Mouse (Mus musculus): ENCODE measurements around the gene Qtrt2. TPM values are rescaled to one million over a fixed set of nuclear protein-coding genes. Genes with fewer than 3 reads are reported as not detected.

Qtrt2 gene
- 39.0 and 51.1 TPM in 2 replicates for polyA plus RNA-seq (2012; rRNA removed)

DNA sequence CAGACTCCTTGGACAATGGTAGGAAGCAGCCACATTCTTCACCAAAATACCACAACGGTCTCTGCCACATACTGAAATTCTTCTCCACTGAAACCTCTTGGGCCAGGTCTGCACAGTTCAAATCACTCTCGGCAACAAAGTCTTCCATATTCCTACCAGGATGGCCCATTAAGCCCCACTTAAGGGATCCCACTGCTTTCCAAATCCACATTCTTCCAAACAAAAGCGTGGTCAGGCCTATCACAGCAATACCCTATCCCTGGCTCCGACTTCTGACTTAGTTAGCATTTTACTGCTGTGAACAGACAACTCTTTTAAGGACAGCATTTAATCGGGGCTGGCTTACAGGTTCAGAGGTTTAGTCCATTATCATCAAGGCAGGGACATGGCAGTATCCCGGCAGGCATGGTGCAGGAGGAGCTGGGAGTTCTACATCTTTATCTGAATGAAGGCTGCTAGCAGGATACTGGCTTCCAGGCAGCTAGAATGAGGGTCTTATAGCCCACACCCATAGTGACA, at the start of gene Qtrt2:
Gene Qtrt2, minus strand, starts transcription at position 469 of the 519 bp plus-strand sequence.
- no peak for DNase-seq (ENCODE audit: low read depth)
- TF ChIP-seq CTCF (IDR thresholded peaks at IDR 0.05; ENCODE audit: borderline replicate concordance, extremely low read depth, insufficient read depth, insufficient read length) (no peak), POLR2A (IDR thresholded peaks at IDR 0.05; ENCODE audit: borderline replicate concordance, extremely low read depth, insufficient read depth, insufficient read length, poor library complexity, severe bottlenecking) (no peak)

DNA sequence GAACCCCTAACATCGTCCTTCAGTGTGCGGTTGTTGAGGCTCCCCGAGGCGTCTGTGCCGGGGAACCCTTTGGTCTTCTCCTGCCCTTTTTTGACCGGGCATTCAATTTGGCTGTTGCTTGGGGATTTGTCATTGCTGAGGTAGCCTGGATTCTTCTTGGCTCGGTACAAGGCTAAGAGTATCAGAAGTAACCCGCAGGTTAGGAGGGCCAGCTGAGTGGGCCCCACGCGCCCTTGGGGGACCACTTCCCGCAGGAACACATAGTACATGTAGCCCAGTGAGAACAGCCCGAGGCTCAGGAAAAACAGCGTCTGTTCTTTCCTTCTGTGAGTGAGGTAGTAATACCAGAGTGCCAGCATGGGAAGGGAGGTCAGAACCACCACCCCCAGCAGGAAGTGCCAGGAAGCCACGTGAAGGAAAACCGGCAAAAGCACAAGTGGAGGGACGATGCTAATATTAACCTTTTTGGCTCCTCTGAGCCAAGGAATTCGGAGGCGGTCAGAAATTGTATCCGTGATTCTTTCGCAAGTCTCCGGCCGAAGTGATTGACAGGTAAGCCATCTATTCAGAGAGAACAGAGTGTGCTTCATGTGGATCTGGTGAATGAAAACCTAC, 47.1 kb upstream of the Qtrt2 start:
- no peak for TF ChIP-seq CTCF (IDR thresholded peaks at IDR 0.05; ENCODE audit: borderline replicate concordance, extremely low read depth, insufficient read depth, insufficient read length)
- no peak for TF ChIP-seq POLR2A (IDR thresholded peaks at IDR 0.05; ENCODE audit: borderline replicate concordance, extremely low read depth, insufficient read depth, insufficient read length, poor library complexity, severe bottlenecking)
- no peak for DNase-seq (ENCODE audit: low read depth)

DNA sequence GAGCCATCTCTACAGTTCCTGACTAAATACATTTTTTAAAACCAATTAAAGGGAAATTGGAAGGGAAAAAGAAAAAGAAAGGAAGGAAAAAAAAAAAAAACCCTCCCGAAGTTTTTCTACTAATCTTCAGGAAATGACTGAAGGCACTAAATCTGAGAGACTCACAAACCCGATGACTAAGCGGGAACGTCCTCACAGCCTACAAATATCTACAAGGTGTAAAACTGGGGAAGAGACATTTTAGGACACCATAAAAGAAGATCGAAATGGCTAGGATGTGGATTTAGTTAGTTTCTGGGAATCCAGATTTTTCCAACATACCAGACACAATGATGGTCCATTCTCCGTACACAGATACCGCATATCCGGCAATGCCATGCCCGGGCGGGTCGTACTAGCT, 46.5 kb upstream of the Qtrt2 start:
- TF ChIP-seq CTCF (IDR thresholded peaks at IDR 0.05; ENCODE audit: borderline replicate concordance, extremely low read depth, insufficient read depth, insufficient read length): no peak
- no peak for TF ChIP-seq POLR2A (IDR thresholded peaks at IDR 0.05; ENCODE audit: borderline replicate concordance, extremely low read depth, insufficient read depth, insufficient read length, poor library complexity, severe bottlenecking)
- DNase-seq (ENCODE audit: low read depth): no peak

- TF ChIP-seq CTCF (IDR thresholded peaks at IDR 0.05; ENCODE audit: borderline replicate concordance, extremely low read depth, insufficient read depth, insufficient read length): no peak
- no peak for TF ChIP-seq POLR2A (IDR thresholded peaks at IDR 0.05; ENCODE audit: borderline replicate concordance, extremely low read depth, insufficient read depth, insufficient read length, poor library complexity, severe bottlenecking)
- no peak for DNase-seq (ENCODE audit: low read depth)
These were observed 45.8 kb upstream of the Qtrt2 start for GRCm38 (mm10) chr16:43972391-43972790.

- DNase-seq (ENCODE audit: low read depth): no peak
- TF ChIP-seq POLR2A (IDR thresholded peaks at IDR 0.05; ENCODE audit: borderline replicate concordance, extremely low read depth, insufficient read depth, insufficient read length, poor library complexity, severe bottlenecking): no peak
- TF ChIP-seq CTCF (IDR thresholded peaks at IDR 0.05; ENCODE audit: borderline replicate concordance, extremely low read depth, insufficient read depth, insufficient read length): no peak
These were observed 45.1 kb upstream of the Qtrt2 start for GRCm38 (mm10) chr16:43971741-43972140.

- DNase-seq (ENCODE audit: low read depth): no peak
- no peak for TF ChIP-seq POLR2A (IDR thresholded peaks at IDR 0.05; ENCODE audit: borderline replicate concordance, extremely low read depth, insufficient read depth, insufficient read length, poor library complexity, severe bottlenecking)
- TF ChIP-seq CTCF (IDR thresholded peaks at IDR 0.05; ENCODE audit: borderline replicate concordance, extremely low read depth, insufficient read depth, insufficient read length): no peak
These were observed 44.6 kb upstream of the Qtrt2 start for GRCm38 (mm10) chr16:43971189-43971588.

GRCm38 (mm10) chr16:43970426-43970825, 43.8 kb upstream of the Qtrt2 start:
- no peak for TF ChIP-seq POLR2A (IDR thresholded peaks at IDR 0.05; ENCODE audit: borderline replicate concordance, extremely low read depth, insufficient read depth, insufficient read length, poor library complexity, severe bottlenecking)
- TF ChIP-seq CTCF (IDR thresholded peaks at IDR 0.05; ENCODE audit: borderline replicate concordance, extremely low read depth, insufficient read depth, insufficient read length): no peak
- DNase-seq (ENCODE audit: low read depth): no peak

DNA sequence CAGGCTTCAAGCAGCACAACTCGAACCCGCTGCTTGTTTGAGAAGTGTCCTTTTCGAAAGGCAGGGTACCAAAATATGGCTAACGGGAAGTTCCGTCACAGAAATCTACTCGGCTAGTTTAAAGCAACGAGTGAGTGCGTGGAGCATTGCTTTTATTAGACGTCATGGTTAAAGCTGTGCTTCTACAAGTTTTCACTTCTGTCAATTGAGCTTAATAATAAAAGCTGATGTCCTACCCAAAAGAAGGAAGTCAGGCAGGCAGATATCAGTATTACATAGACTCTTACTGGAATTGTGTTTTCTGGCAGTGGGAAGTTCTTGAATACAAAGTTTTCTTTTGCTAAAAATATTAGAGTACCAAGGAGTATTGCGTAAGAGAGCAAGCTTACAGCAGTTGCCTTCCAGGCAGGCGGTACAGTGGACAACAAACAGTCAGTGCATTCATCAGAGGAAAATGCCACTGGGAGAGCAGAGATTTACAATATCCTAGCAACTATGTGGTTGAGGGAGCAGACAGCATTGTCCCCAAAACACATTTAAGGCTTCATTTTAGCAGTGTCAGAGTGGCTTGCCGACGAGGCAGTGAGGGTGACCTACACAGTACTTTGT, 39.3 kb upstream of the Qtrt2 start:
- DNase-seq (ENCODE audit: low read depth): peak; percentile 81
- no peak for TF ChIP-seq POLR2A (IDR thresholded peaks at IDR 0.05; ENCODE audit: borderline replicate concordance, extremely low read depth, insufficient read depth, insufficient read length, poor library complexity, severe bottlenecking)
- TF ChIP-seq CTCF (IDR thresholded peaks at IDR 0.05; ENCODE audit: borderline replicate concordance, extremely low read depth, insufficient read depth, insufficient read length): no peak

GRCm38 (mm10) chr16:43963780-43964179, 37.2 kb upstream of the Qtrt2 start:
- DNase-seq (ENCODE audit: low read depth): peak; percentile 37
- TF ChIP-seq CTCF (IDR thresholded peaks at IDR 0.05; ENCODE audit: borderline replicate concordance, extremely low read depth, insufficient read depth, insufficient read length) (no peak), POLR2A (IDR thresholded peaks at IDR 0.05; ENCODE audit: borderline replicate concordance, extremely low read depth, insufficient read depth, insufficient read length, poor library complexity, severe bottlenecking) (no peak)

DNA sequence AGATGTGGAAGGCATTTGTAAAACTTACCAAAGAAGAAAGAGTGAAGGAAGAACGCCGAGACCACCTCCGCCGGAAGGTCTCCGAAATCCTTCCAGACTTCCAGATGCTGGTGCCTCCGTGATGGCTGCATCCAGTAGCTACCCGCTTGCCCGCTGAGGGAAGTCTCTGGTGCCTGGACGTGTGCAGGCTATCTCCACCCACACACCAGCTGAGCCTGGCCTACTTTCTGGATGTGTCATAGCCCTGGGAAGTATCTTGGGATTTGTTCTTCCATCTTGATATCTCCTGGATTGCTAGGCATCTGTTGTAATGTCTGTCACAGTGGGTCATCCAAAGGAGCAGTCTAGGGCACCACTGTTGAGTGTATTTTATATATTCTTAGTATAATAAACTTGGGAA, 36.7 kb upstream of the Qtrt2 start:
- TF ChIP-seq CTCF (IDR thresholded peaks at IDR 0.05; ENCODE audit: borderline replicate concordance, extremely low read depth, insufficient read depth, insufficient read length) (no peak), POLR2A (IDR thresholded peaks at IDR 0.05; ENCODE audit: borderline replicate concordance, extremely low read depth, insufficient read depth, insufficient read length, poor library complexity, severe bottlenecking) (no peak)
- no peak for DNase-seq (ENCODE audit: low read depth)

DNA sequence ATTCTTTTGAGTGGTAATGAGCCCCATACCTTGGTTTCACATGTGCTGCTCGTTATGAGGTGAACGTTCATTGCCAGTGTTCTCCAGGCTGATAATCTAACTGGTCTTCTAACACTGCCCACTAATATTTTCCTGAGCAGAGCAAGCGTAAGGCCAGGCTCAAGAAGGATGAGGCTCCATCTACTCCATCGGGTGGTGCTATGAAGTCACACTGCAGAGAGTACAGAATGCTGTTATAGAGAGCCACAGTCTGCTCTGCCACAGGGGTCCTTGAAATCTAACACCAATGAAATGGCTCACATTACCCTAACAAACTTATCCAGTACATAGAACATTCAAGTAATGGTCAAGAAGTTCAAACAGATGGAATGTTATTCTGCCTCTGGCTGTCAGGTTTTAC, 31.4 kb upstream of the Qtrt2 start:
- DNase-seq (ENCODE audit: low read depth): no peak
- TF ChIP-seq CTCF (IDR thresholded peaks at IDR 0.05; ENCODE audit: borderline replicate concordance, extremely low read depth, insufficient read depth, insufficient read length): no peak
- no peak for TF ChIP-seq POLR2A (IDR thresholded peaks at IDR 0.05; ENCODE audit: borderline replicate concordance, extremely low read depth, insufficient read depth, insufficient read length, poor library complexity, severe bottlenecking)

- TF ChIP-seq POLR2A (IDR thresholded peaks at IDR 0.05; ENCODE audit: borderline replicate concordance, extremely low read depth, insufficient read depth, insufficient read length, poor library complexity, severe bottlenecking) (no peak), CTCF (IDR thresholded peaks at IDR 0.05; ENCODE audit: borderline replicate concordance, extremely low read depth, insufficient read depth, insufficient read length) (no peak)
- DNase-seq (ENCODE audit: low read depth): no peak
These were observed 28.3 kb upstream of the Qtrt2 start for GRCm38 (mm10) chr16:43954913-43955312.
